Mouse (Mus musculus) testis, adult 2 months (tissue): ENCODE measurements around the gene Ifna9.

Experiments
- CTCF ChIP-seq: fragments of 200-500 bp; IDR thresholded peaks from 2 replicates; pipeline ENCODE4 v1.5.1; 2012; ENCODE audit warnings: low read depth, mild to moderate bottlenecking, inconsistent platforms, low read length, moderate library complexity; ENCODE audit not compliant: control insufficient read depth, insufficient read depth, insufficient replicate concordance
- POLR2A ChIP-seq: fragments of 200-500 bp; IDR thresholded peaks from 2 replicates; pipeline ENCODE4 v1.6.1; 2012; ENCODE audit warnings: low read depth, mild to moderate bottlenecking, inconsistent platforms, low read length, moderate library complexity; ENCODE audit not compliant: control insufficient read depth

DNA sequence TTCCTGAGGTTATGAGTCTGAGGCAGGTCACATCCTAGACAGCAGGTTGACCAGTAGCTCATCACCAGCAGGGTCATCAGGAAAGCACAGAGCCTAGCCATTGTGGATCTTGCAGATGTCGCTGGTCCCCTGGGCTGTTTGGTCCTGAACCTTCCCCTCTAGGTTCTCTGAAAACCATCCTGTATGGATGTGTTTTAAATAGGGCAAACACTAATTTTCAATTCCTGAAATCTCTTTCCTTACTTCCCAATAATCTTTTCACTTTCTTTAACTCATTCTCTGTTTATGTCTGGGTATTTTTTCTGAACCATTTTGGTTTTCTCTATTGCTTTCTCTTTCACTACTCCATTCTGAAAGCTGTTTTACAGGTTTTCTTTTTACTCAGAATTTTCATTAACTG lies 20.5 kb downstream of the Ifna9 start, which contains the start of gene Ifna14:
- TF ChIP-seq POLR2A (no peak), CTCF (no peak)
